Mouse (Mus musculus) myocyte (in vitro differentiated cells): ENCODE measurements around the gene Tomm5. TPM values are rescaled to one million over a fixed set of nuclear protein-coding genes. Genes with fewer than 3 reads are reported as not detected.
"Not testable (repeated sequence)": the region's sequence is repeated elsewhere in the genome, so short reads cannot be mapped to it uniquely, and the experiment has no call there.

Source experiments
- H3K27me3 ChIP-seq: one replicate; pipeline ENCODE4 v1.6.1; 2011; ENCODE audit not compliant: control insufficient read depth, insufficient read depth, insufficient read length
- H3K36me3 ChIP-seq: one replicate; pipeline ENCODE4 v1.6.1; 2011; ENCODE audit not compliant: control insufficient read depth, insufficient read depth
- H3K4me2 ChIP-seq: one replicate; pipeline ENCODE4 v1.6.1; 2011; ENCODE audit warnings: low read depth, control low read depth
- H3K4me3 ChIP-seq: one replicate; pipeline ENCODE4 v1.5.1; 2011; ENCODE audit warnings: mild to moderate bottlenecking, control low read depth, moderate library complexity
- H3K79me2 ChIP-seq: one replicate; pipeline ENCODE4 v1.6.1; 2011; ENCODE audit not compliant: control insufficient read depth, insufficient read depth
- H3ac ChIP-seq: one replicate; pipeline ENCODE4 v1.6.1; 2011; ENCODE audit not compliant: control insufficient read depth, insufficient read length
- CEBPB ChIP-seq: IDR thresholded peaks from 2 replicates; pipeline ENCODE4 v1.6.1; 2011; ENCODE audit warnings: mild to moderate bottlenecking, moderate library complexity; ENCODE audit not compliant: poor library complexity, insufficient read depth, severe bottlenecking
- E2F4 ChIP-seq: IDR thresholded peaks from one replicate; pipeline ENCODE4 v1.6.1; 2011; ENCODE audit warnings: mild to moderate bottlenecking, control low read depth, moderate library complexity; ENCODE audit not compliant: insufficient read depth
- MAX ChIP-seq: IDR thresholded peaks from one replicate; pipeline ENCODE4 v1.6.1; 2011; ENCODE audit warnings: low read depth, mild to moderate bottlenecking, control low read depth
- MYOD1 ChIP-seq, 3 experiments: IDR thresholded peaks; one replicate each; pipeline ENCODE4 v1.6.1; 2011; ENCODE audit warnings: control low read depth in 2 of 3, low read depth in 2 of 3, mild to moderate bottlenecking in 2 of 3, moderate library complexity in 1 of 3; ENCODE audit not compliant: insufficient read length in 2 of 3, control insufficient read depth in 1 of 3
- MYOG ChIP-seq, 3 experiments: IDR thresholded peaks; one replicate each; pipeline ENCODE4 v1.6.1; 2011; ENCODE audit warnings: control low read depth in 2 of 3, low read depth in 2 of 3, mild to moderate bottlenecking in 2 of 3; ENCODE audit not compliant: insufficient read length in 2 of 3, control insufficient read depth in 1 of 3, insufficient read depth in 1 of 3
- POLR2A ChIP-seq: IDR thresholded peaks from one replicate; pipeline ENCODE4 v1.6.1; 2011; ENCODE audit warnings: low read depth, mild to moderate bottlenecking, control low read depth, moderate library complexity; ENCODE audit not compliant: insufficient read length
- POLR2AphosphoS2 ChIP-seq: IDR thresholded peaks from one replicate; pipeline ENCODE4 v1.6.1; 2011; ENCODE audit warnings: low read depth, control low read depth; ENCODE audit not compliant: insufficient read length
- REST ChIP-seq: IDR thresholded peaks from one replicate; pipeline ENCODE4 v1.6.1; 2011; ENCODE audit warnings: mild to moderate bottlenecking, control low read depth, moderate library complexity; ENCODE audit not compliant: insufficient read depth, insufficient read length
- SRF ChIP-seq: IDR thresholded peaks from one replicate; pipeline ENCODE4 v1.6.1; 2011; ENCODE audit warnings: low read depth; ENCODE audit not compliant: control insufficient read depth, insufficient read length
- TCF12 ChIP-seq: IDR thresholded peaks from one replicate; pipeline ENCODE4 v1.6.1; 2011; ENCODE audit warnings: mild to moderate bottlenecking, control low read depth; ENCODE audit not compliant: poor library complexity, insufficient read depth, severe bottlenecking
- TCF3 ChIP-seq: IDR thresholded peaks from one replicate; pipeline ENCODE4 v1.6.1; 2011; ENCODE audit warnings: low read depth, control low read depth; ENCODE audit not compliant: insufficient read length
- USF1 ChIP-seq: IDR thresholded peaks from one replicate; pipeline ENCODE4 v1.6.1; 2011; ENCODE audit warnings: low read depth, mild to moderate bottlenecking, control low read depth, moderate library complexity
- polyA plus RNA-seq: library from polyadenylated mRNA; unstranded; fragments of >200 nt; fragmentation: generic; extraction: Trizol; gene quantifications from one replicate; pipeline ENCODE4 v1.2.1, GENCODE M21; 2012; ENCODE audit warnings: missing spikeins

The Tomm5 gene
- polyA plus RNA-seq, 1 experiment = 311 TPM

DNA sequence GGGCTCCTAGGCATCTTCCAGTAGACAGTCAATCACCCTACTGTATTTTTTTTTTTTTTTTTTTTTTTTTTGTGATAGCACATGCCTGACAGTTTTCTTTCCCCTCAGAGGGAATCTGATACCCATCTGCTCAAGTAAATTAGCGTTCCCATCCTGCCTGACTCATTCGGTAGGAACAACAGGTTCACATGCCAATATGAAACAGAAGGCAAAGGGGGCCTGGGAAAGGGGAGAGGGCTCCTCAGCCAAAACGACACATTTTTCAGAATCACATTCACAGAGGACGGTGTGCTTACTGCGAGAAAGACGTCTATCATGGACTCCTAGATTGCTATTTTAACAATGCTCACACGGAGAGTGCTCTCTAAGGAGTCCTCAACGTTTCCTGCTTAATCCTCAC, 24.4 kb downstream of the Tomm5 start:
- Histone ChIP-seq H3K27me3 (no peaks in the 10 kb centered on the region), H3ac (peak overlapping the region; percentile 61), H3K36me3 (no peaks in the 10 kb centered on the region), H3K4me2 (peak overlapping the region; percentile 98), H3K79me2 (peaks cover 13% of the 10 kb centered on the region), H3K4me3 (peak overlapping the region; percentile 43)
- TF ChIP-seq MYOD1 (IDR thresholded peaks at IDR 0.05; ENCODE audit: control insufficient read depth in 1 of 3, insufficient read length in 2 of 3, low read depth in 2 of 3) (no peak), USF1 (no peak), TCF3 (no peak), POLR2A (no peak), CEBPB (no peak)

DNA sequence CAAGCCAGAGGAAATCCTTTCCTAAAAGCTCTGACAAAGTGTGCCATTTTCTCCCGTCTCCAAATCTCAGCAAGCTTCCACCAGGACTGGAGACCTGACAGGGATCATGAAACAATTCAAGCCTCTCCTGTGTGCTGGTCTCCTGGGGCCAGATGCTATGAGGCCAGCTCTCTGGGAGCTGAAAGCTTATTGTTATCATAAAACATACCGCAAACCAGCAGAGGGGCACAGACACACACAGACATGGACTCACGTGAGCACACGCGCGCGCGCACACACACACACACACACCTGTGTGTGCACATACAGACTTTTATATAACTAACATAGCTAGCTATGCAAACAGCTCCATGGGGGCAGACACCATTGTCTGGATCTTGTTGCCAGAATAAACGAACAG, 25.0 kb downstream of the Tomm5 start:
- Histone ChIP-seq H3K27me3 (no peaks in the 10 kb centered on the region), H3ac (no peak overlapping the region), H3K36me3 (no peaks in the 10 kb centered on the region), H3K79me2 (peaks cover 13% of the 10 kb centered on the region), H3K4me2 (peak overlapping the region; percentile 98), H3K4me3 (peak overlapping the region; percentile 43)
- TF ChIP-seq MYOD1 (IDR thresholded peaks at IDR 0.05; ENCODE audit: control insufficient read depth in 1 of 3, insufficient read length in 2 of 3, low read depth in 2 of 3) (no peak), MYOG (IDR thresholded peaks at IDR 0.05; ENCODE audit: control insufficient read depth in 1 of 3, insufficient read depth in 1 of 3, insufficient read length in 2 of 3, low read depth in 2 of 3) (no peak), USF1 (no peak), SRF (no peak), POLR2AphosphoS2 (no peak), TCF12 (no peak)

DNA sequence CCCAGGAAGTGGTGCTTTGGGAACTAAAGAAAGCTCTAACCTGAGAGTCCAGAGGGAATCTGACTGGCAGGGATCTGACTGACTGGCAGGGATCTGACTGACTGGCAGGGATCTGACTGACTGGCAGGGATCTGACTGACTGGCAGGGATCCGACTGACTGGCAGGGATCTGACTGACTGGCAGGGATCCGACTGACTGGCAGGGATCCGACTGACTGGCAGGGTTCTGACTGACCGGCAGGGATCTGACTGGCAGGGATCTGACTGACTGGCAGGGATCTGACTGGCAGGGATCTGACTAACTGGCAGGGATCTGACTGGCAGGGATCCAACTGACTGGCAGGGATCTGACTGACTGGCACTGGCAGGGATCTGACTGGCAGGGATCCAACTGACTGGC, 26.9 kb downstream of the Tomm5 start:
- peaks cover 13% of the 10 kb centered on the region for H3K79me2 ChIP-seq
- H3K27me3 ChIP-seq, H3K4me2 ChIP-seq, H3K36me3 ChIP-seq, H3ac ChIP-seq, H3K4me3 ChIP-seq: not testable (repeated sequence)

DNA sequence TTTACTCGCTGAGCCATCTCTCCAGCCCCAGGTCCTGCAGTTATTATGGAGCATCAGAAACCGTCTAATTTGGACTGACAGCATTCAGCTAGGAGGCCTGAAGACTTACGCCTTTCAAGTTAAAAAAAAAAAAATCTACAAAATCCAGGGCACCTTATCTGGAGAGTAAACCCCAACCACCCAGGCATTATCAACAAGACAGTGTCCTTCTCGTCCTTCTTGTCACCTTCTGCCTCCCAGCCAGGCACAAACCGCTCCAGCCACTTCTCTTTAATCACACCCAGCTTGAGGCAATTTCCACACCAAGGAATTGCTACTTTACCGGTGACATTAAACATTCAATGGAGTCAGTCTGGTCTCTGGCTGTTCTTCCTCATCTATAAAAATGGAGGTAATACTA, 34.4 kb downstream of the Tomm5 start:
- Histone ChIP-seq H3K4me2 (no peak overlapping the region), H3K27me3 (no peaks in the 10 kb centered on the region), H3K79me2 (no peaks in the 10 kb centered on the region), H3K4me3 (no peak overlapping the region), H3K36me3 (no peaks in the 10 kb centered on the region), H3ac (no peak overlapping the region)
- TF ChIP-seq MAX (no peak), CEBPB (no peak), POLR2A (no peak)

DNA sequence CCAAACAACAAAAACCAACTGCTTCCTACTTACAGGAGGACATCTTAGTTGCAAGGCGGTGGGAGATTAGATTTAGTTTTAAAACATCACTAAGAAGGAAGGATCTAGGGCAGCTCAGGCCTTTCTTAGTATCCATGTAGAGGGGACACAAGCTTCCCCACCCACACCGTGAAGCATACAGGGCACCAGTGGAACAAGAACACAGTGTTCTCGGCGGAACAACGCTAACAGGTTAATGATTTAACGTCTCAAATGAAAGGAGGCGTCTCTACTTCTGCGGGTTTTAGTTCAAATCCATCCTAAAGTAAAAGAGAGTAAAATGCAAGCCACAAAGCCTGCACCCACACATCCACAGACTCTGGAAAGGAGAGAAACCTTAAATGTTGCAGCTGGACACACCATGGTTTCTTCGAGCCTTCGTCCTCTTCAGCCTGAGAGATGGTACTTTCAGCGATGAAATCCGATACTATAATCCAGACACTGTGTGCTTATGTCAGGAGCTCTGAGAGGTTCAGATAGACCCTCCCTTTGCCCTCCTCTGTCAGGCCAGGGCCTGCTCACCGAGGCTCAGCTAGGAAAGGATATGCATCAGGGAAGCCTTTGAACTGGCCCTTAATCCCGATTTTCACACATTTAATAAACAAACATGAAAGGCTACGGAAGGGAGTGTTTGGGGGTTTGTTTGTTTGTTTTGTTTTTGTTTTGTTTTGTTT, 35.5 kb downstream of the Tomm5 start:
- Histone ChIP-seq H3K4me2 (no peak overlapping the region), H3K79me2 (no peaks in the 10 kb centered on the region), H3K4me3 (no peak overlapping the region), H3ac (no peak overlapping the region), H3K27me3 (no peaks in the 10 kb centered on the region), H3K36me3 (no peaks in the 10 kb centered on the region)
- TF ChIP-seq REST (no peak), POLR2A (no peak), TCF3 (no peak), MAX (no peak), E2F4 (no peak)

DNA sequence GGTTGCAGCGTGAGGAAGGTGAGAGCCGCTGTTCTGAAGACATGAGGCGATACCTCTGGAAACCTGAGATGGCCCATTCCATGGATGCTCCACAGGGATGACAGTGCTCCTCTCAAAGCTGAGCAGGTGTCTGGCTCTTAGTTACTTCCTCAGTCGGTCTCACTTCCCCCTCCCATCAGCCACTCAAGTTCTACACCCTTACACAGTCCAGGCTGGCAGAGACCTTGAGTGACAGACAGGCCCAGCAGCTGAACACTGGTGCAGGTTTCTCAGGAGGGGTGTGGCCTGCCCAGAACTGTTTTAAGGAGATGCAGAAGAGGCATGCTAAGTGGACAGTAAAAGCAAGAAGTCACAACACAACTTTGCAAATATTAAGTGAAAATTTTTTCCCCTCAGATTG, 40.2 kb downstream of the Tomm5 start:
- no peak overlapping the region for H3ac ChIP-seq
- no peaks in the 10 kb centered on the region for H3K27me3 ChIP-seq
- no peak overlapping the region for H3K4me3 ChIP-seq
- H3K4me2 ChIP-seq = no peak overlapping the region
- peak in 1 of 3 experiments; percentile 50 for TF ChIP-seq MYOD1 (IDR thresholded peaks at IDR 0.05; ENCODE audit: control insufficient read depth in 1 of 3, insufficient read length in 2 of 3, low read depth in 2 of 3)
- TF ChIP-seq USF1 = no peak
- TF ChIP-seq MYOG (IDR thresholded peaks at IDR 0.05; ENCODE audit: control insufficient read depth in 1 of 3, insufficient read depth in 1 of 3, insufficient read length in 2 of 3, low read depth in 2 of 3) = no peak
- no peaks in the 10 kb centered on the region for H3K79me2 ChIP-seq
- no peaks in the 10 kb centered on the region for H3K36me3 ChIP-seq
